9 mouse cellular contexts compared by ENCODE assay signal in the genomic region with DNA sequence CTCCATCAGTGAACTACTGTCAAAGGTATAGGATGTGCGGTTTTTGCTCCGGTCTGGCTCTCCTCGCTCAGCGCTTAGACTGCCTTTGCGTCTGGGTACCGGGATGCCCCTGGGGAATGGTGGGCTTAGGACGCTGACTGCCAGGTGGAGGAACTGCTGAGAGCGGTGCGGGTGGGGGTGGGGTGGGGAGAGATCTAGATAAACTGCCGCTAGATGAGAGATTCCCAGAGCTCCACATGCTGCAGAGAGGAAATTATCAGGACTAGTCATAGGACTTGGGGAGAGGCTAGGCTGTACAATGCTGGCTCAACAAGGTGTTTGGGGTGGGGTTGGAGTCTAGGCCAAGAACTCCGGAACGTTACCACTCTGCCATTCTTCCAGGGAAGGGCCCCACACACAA.
A peak's percentile ranks its signal among the peaks of the same experiment; 100 is the strongest.
DNase-seq lines count a peak whose midpoint lies in the region; ATAC-seq lines count a peak whose summit lies in the region.
"Had no signal": no experiment of that assay in that cellular context is flagged by ENCODE, and none has a peak within 500 bp of the region (broad histone marks: within the 10 kb centered on the region; RNA-seq: fewer than 3 reads in every experiment).

No protein-coding gene starts in this region.

- peak overlapping the region; percentile 57 for H3K4me3 ChIP-seq in heart, embryonic 13.5 days
- peak overlapping the region; percentile 53; the same call in 1 of the 2 replicates for H3K4me3 ChIP-seq in midbrain, embryonic 10.5 days

- WGBS in heart, embryonic 13.5 days = 27% methylated on average over 12 of the region's 12 CpGs
- WGBS in midbrain, embryonic 10.5 days = 53% methylated on average over 12 of the region's 12 CpGs

- no peaks in the 10 kb centered on the region for H3K36me3 ChIP-seq in heart, embryonic 13.5 days
- no peaks in the 10 kb centered on the region for H3K36me3 ChIP-seq in midbrain, embryonic 10.5 days

- peak overlapping the region; percentile 76 for H3K4me2 ChIP-seq in heart, embryonic 13.5 days

- peak; percentile 20 to 45 for DNase-seq in heart, adult 18-20 months
- no peak for DNase-seq in heart, adult 8-10 months (ENCODE audit: low spot score)
- peak; percentile 32 to 47 for DNase-seq in B cell, adult 2 months
- no peak for DNase-seq in midbrain, embryonic 10.5 days (ENCODE audit: low spot score)
- no peak for DNase-seq in right cerebral cortex, adult 18-20 months
- no peak for DNase-seq in adrenal gland, postnatal 10 days

- H3K27me3 ChIP-seq in heart, embryonic 13.5 days (replicated peaks) = no peaks in the 10 kb centered on the region; the same call in 1 of the 2 replicates
- 0 out of 2 replicates have a peak, but pooled peaks cover 6% of the 10 kb centered on the region for H3K27me3 ChIP-seq in midbrain, embryonic 10.5 days (ENCODE audit: low read depth, poor library complexity, severe bottlenecking)
- H3K27me3 ChIP-seq: Patski had no signal

- no peaks in the 10 kb centered on the region for H3K9me3 ChIP-seq in heart, embryonic 13.5 days
- H3K9me3 ChIP-seq in midbrain, embryonic 10.5 days (replicated peaks) = no peaks in the 10 kb centered on the region

- ATAC-seq in heart, embryonic 13.5 days (ENCODE audit: extremely low read depth, insufficient number of reproducible peaks, low FRiP score, low TSS enrichment) = no peak
- no peak for ATAC-seq in frontal cortex, adult (ENCODE audit: low TSS enrichment)

- peak overlapping the region; percentile 81; the same call in 1 of the 2 replicates for H3K9ac ChIP-seq in heart, embryonic 13.5 days

- H3K4me1 ChIP-seq in heart, embryonic 13.5 days = peaks cover 37% of the 10 kb centered on the region
- H3K4me1 ChIP-seq in midbrain, embryonic 10.5 days = peaks cover 16% of the 10 kb centered on the region

- no peak overlapping the region for H3K27ac ChIP-seq in heart, embryonic 13.5 days (replicated peaks)
- peak overlapping the region; percentile 73; the same call in 1 of the 2 replicates for H3K27ac ChIP-seq in midbrain, embryonic 10.5 days (replicated peaks)

Comparison
In these comparisons a context has a peak if more than half of its experiments do, and no peak if none do; other contexts are left out.
1. DNase-seq: peak in heart, adult 18-20 months (2 of 2) and B cell, adult 2 months (2 of 2); none in heart, adult 8-10 months (single experiment), midbrain, embryonic 10.5 days (single experiment), right cerebral cortex, adult 18-20 months (single experiment) and adrenal gland, postnatal 10 days (single experiment).